Mouse (Mus musculus) intestine, embryonic 14.5 days (tissue): Measurements from ENCODE around the gene Defb47. TPM values are rescaled to one million over a fixed set of nuclear protein-coding genes. Genes with fewer than 3 reads are reported as not detected.
A peak's percentile ranks its signal among the peaks of the same experiment; 100 is the strongest.

Experiments used
- ATAC-seq: fragments of 200-750 bp; cut with Nextera tagmentation; replicated peaks from 2 replicates; pipeline ENCODE4 v1.8.0; 2017; ENCODE audit warnings: low read depth, moderate number of reproducible peaks, moderate TSS enrichment, moderate library complexity; ENCODE audit not compliant: low FRiP score, low TSS enrichment
- DNase-seq: peaks from one replicate; pipeline ENCODE4 v3.0.0-alpha.2; 2018; ENCODE audit warnings: low spot score
- H3K27ac ChIP-seq: fragments of 300-500 bp; sonication (generic); 2 replicates; pipeline ENCODE4 v1.5.1; 2014; ENCODE audit warnings: low read depth, mild to moderate bottlenecking, control low read depth
- H3K27me3 ChIP-seq: fragments of 300-500 bp; sonication (generic); replicated peaks from 2 replicates; pipeline ENCODE4 v1.6.1; 2014; ENCODE audit warnings: low read length, control low read depth; ENCODE audit not compliant: control insufficient read depth, insufficient read depth
- H3K36me3 ChIP-seq: fragments of 300-500 bp; sonication (generic); 2 replicates; pipeline ENCODE4 v1.6.1; 2014; ENCODE audit warnings: low read length, control low read depth; ENCODE audit not compliant: control insufficient read depth, insufficient read depth
- H3K4me1 ChIP-seq: fragments of 300-500 bp; sonication (generic); replicated peaks from 2 replicates; pipeline ENCODE4 v1.6.1; 2014; ENCODE audit warnings: low read length, control low read depth, mixed read lengths; ENCODE audit not compliant: control insufficient read depth, insufficient read depth
- H3K4me2 ChIP-seq: fragments of 300-500 bp; sonication (generic); 2 replicates; pipeline ENCODE4 v1.6.1; 2014; ENCODE audit warnings: low read length
- H3K4me3 ChIP-seq: fragments of 300-500 bp; sonication (generic); 2 replicates; pipeline ENCODE4 v1.5.1; 2014; ENCODE audit warnings: low read depth, low read length, control low read depth, mixed read lengths
- H3K9ac ChIP-seq: fragments of 300-500 bp; sonication (generic); 2 replicates; pipeline ENCODE4 v1.6.1; 2014; ENCODE audit warnings: mild to moderate bottlenecking, low read length
- H3K9me3 ChIP-seq: fragments of 300-500 bp; sonication (generic); 2 replicates; pipeline ENCODE4 v1.6.1; 2016; ENCODE audit warnings: low read length, control low read depth; ENCODE audit not compliant: control insufficient read depth
- WGBS: fragments of 180-500 bp; shearing (Covaris S2); extraction: QIAGEN DNeasy Blood & Tissue Kit; methylation state at CpG from one replicate; pipeline ENCODE4 v1.1.7; 2014; 5-methylcytosine and 5-hydroxymethylcytosine counted together
- polyA plus RNA-seq: library from polyadenylated mRNA; unstranded; fragments of >200 nt; fragmentation: Nextera tagmentation; extraction: Ambion mirVana; gene quantifications from 2 replicates; pipeline ENCODE4 v1.2.1, GENCODE M21; 2014

Gene Defb47
- not detected in 2 replicates for polyA plus RNA-seq

GRCm38 (mm10) chr14:62997777-62998176, at the start of gene Defb47:
TSS of gene Defb47 (plus strand) at chr14:62998077.
- Histone ChIP-seq H3K4me3 (no peak within 1 kb of the TSS), H3K27me3 (no peaks in the 10 kb centered on the region), H3K27ac (no peak within 1 kb of the TSS), H3K9ac (no peak within 1 kb of the TSS), H3K9me3 (no peaks in the 10 kb centered on the region), H3K36me3 (no peaks in the 10 kb centered on the region), H3K4me2 (no peak within 1 kb of the TSS), H3K4me1 (no peaks in the 10 kb centered on the region)
- ATAC-seq (no peak), DNase-seq (no peak)
- 88% methylated on average over 8 of the region's 8 CpGs for WGBS

- Histone ChIP-seq H3K9me3 (no peaks in the 10 kb centered on the region), H3K36me3 (peaks cover 31% of the 10 kb centered on the region), H3K9ac (no peak overlapping the region), H3K4me2 (no peak overlapping the region), H3K27ac (no peak overlapping the region), H3K4me1 (no peaks in the 10 kb centered on the region), H3K4me3 (no peak overlapping the region), H3K27me3 (no peaks in the 10 kb centered on the region)
- 83% methylated on average over 9 of the region's 9 CpGs for WGBS
- DNase-seq (no peak), ATAC-seq (no peak)
These were observed 41.8 kb upstream of the Defb47 start for GRCm38 (mm10) chr14:62956091-62956490.

- no peak for DNase-seq
- peaks cover 5% of the 10 kb centered on the region; the same call in 1 of the 2 replicates for H3K36me3 ChIP-seq
- no peak overlapping the region for H3K27ac ChIP-seq
- no peaks in the 10 kb centered on the region for H3K9me3 ChIP-seq
- no peak overlapping the region for H3K4me2 ChIP-seq
- no peaks in the 10 kb centered on the region for H3K27me3 ChIP-seq
- no peak overlapping the region for H3K9ac ChIP-seq
- no peak for ATAC-seq
- no peak overlapping the region for H3K4me3 ChIP-seq
- WGBS, result 86% methylated on average over 4 of the region's 4 CpGs
- H3K4me1 ChIP-seq, result peaks cover 8% of the 10 kb centered on the region; the same call in 1 of the 2 replicates
These were observed 34.2 kb upstream of the Defb47 start for GRCm38 (mm10) chr14:62963632-62964031.

- no peaks in the 10 kb centered on the region for H3K27me3 ChIP-seq
- H3K9ac ChIP-seq, result no peak overlapping the region
- ATAC-seq (0 out of 2 replicates have a peak, but pooled peaks have one; percentile 32), DNase-seq (peak; percentile 50)
- H3K9me3 ChIP-seq, result no peaks in the 10 kb centered on the region
- no peaks in the 10 kb centered on the region for H3K36me3 ChIP-seq
- peaks cover 8% of the 10 kb centered on the region; the same call in 1 of the 2 replicates for H3K4me1 ChIP-seq
- H3K4me2 ChIP-seq, result peak overlapping the region; percentile 52; the same call in 1 of the 2 replicates
- 81% methylated on average over 5 of the region's 5 CpGs for WGBS
- no peak overlapping the region for H3K4me3 ChIP-seq
- no peak overlapping the region for H3K27ac ChIP-seq
These were observed 32.5 kb upstream of the Defb47 start for GRCm38 (mm10) chr14:62965342-62965741.

GRCm38 (mm10) chr14:62965811-62966520, 31.9 kb upstream of the Defb47 start:
- H3K36me3 ChIP-seq, result no peaks in the 10 kb centered on the region
- peak overlapping the region; percentile 3; the same call in 1 of the 2 replicates for H3K9ac ChIP-seq
- H3K27ac ChIP-seq, result no peak overlapping the region
- H3K4me2 ChIP-seq, result peak overlapping the region; percentile 52
- H3K9me3 ChIP-seq, result no peaks in the 10 kb centered on the region
- peaks cover 8% of the 10 kb centered on the region; the same call in 1 of the 2 replicates for H3K4me1 ChIP-seq
- DNase-seq (peak; percentile 59), ATAC-seq (no peak)
- no peaks in the 10 kb centered on the region for H3K27me3 ChIP-seq
- peak overlapping the region; percentile 18 for H3K4me3 ChIP-seq
- 15% methylated on average over 15 of the region's 15 CpGs for WGBS

GRCm38 (mm10) chr14:62975046-62975445, 22.8 kb upstream of the Defb47 start:
- Histone ChIP-seq H3K9ac (no peak overlapping the region), H3K9me3 (no peaks in the 10 kb centered on the region), H3K4me2 (no peak overlapping the region), H3K4me3 (no peak overlapping the region), H3K36me3 (no peaks in the 10 kb centered on the region), H3K27ac (no peak overlapping the region), H3K27me3 (no peaks in the 10 kb centered on the region), H3K4me1 (no peaks in the 10 kb centered on the region)
- 15% methylated on average over 5 of the region's 5 CpGs for WGBS
- ATAC-seq (no peak), DNase-seq (peak; percentile 82)

- Histone ChIP-seq H3K27me3 (no peaks in the 10 kb centered on the region), H3K4me1 (no peaks in the 10 kb centered on the region), H3K9me3 (no peaks in the 10 kb centered on the region), H3K4me2 (no peak overlapping the region), H3K36me3 (no peaks in the 10 kb centered on the region), H3K9ac (no peak overlapping the region), H3K27ac (no peak overlapping the region), H3K4me3 (no peak overlapping the region)
- WGBS, result 80% methylated on average over 1 of the region's 1 CpGs
- DNase-seq, result peak; percentile 16
- no peak for ATAC-seq
These were observed 18.1 kb upstream of the Defb47 start for GRCm38 (mm10) chr14:62979815-62980214.

- H3K27ac ChIP-seq, result no peak within 1 kb of the TSS
- H3K4me1 ChIP-seq, result no peaks in the 10 kb centered on the region
- no peaks in the 10 kb centered on the region for H3K9me3 ChIP-seq
These were observed 13.5 kb upstream of the Defb47 start, which contains the start of gene Defb48 for GRCm38 (mm10) chr14:62984410-62984809. TSS of gene Defb48 (minus strand) at chr14:62984510.

GRCm38 (mm10) chr14:62991271-62991670, 6.6 kb upstream of the Defb47 start:
- no peaks in the 10 kb centered on the region for H3K27me3 ChIP-seq
- DNase-seq, result no peak
- H3K4me2 ChIP-seq, result no peak overlapping the region
- H3K9me3 ChIP-seq, result no peaks in the 10 kb centered on the region
- no peak overlapping the region for H3K27ac ChIP-seq
- H3K4me3 ChIP-seq, result no peak overlapping the region
- no peak for ATAC-seq
- H3K36me3 ChIP-seq, result no peaks in the 10 kb centered on the region
- WGBS, result 62% methylated on average over 3 of the region's 3 CpGs
- no peak overlapping the region for H3K9ac ChIP-seq
- no peaks in the 10 kb centered on the region for H3K4me1 ChIP-seq

More at GRCm38 (mm10) chr14:62984410-62984809, 13.5 kb upstream of the Defb47 start, which contains the start of gene Defb48:
- H3K9ac ChIP-seq, result no peak within 1 kb of the TSS
- no peak for DNase-seq
- H3K27me3 ChIP-seq, result no peaks in the 10 kb centered on the region
- no peak for ATAC-seq
- WGBS, result 68% methylated on average over 1 of the region's 1 CpGs
- H3K4me3 ChIP-seq, result no peak within 1 kb of the TSS
- no peak within 1 kb of the TSS for H3K4me2 ChIP-seq
- H3K36me3 ChIP-seq, result no peaks in the 10 kb centered on the region
